Mouse (Mus musculus): ENCODE results near the gene Pax8. TPM values are rescaled to one million over a fixed set of nuclear protein-coding genes. Genes with fewer than 3 reads are reported as not detected.

Pax8 gene
- polyA plus RNA-seq, 1 experiment from 2014 or later: not detected

- no peak for ATAC-seq (ENCODE audit: insufficient number of reproducible peaks, low FRiP score, low TSS enrichment, low read depth)
Measured at GRCm38 (mm10) chr2:24440056-24440455, 35.3 kb downstream of the Pax8 start.

DNA sequence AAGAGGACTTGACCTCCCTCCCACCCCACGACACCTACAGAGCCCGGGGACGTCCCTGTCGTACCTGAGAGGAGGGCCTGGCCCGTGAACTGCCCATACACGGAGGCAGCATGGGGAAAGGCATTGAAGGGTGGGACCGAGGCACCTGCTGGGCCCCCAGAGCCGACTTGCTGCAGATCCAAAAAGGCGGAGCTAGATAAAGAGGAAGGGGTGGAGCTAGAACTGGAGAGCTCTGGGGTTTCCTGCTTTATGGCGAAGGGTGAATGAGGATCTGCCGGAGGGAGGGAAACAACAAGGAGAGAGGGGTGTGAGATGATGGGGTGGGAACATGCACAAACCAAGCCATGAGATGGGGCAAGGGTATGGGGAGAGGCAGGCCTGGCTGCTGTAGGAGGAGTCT lies 39.7 kb downstream of the Pax8 start:
- no peak overlapping the region for H3K9ac ChIP-seq (ENCODE audit: low read length)
- DNase-seq (ENCODE audit: low spot score) (no peak), ATAC-seq (ENCODE audit: insufficient number of reproducible peaks, low FRiP score, low TSS enrichment, low read depth) (no peak)
- no peak overlapping the region for H3K4me3 ChIP-seq (ENCODE audit: low read depth, low read length)
- 73% methylated on average over 11 of the region's 11 CpGs for WGBS
- H3K9me3 ChIP-seq (ENCODE audit: control insufficient read depth, low read length): no peaks in the 10 kb centered on the region
- H3K27ac ChIP-seq (replicated peaks; ENCODE audit: low read depth, low read length): no peak overlapping the region
- no peak overlapping the region for H3K4me2 ChIP-seq (ENCODE audit: low read depth, severe bottlenecking)
- no peaks in the 10 kb centered on the region for H3K4me1 ChIP-seq (ENCODE audit: control insufficient read depth, insufficient read depth, low read length)
- no peaks in the 10 kb centered on the region for H3K27me3 ChIP-seq (ENCODE audit: control insufficient read depth, insufficient read depth, low read length)
- H3K36me3 ChIP-seq (ENCODE audit: control insufficient read depth, insufficient read depth, low read length): no peaks in the 10 kb centered on the region

More at GRCm38 (mm10) chr2:24440056-24440455, 35.3 kb downstream of the Pax8 start:
- 77% methylated on average over 2 of the region's 2 CpGs for WGBS
- Histone ChIP-seq H3K4me1 (ENCODE audit: control insufficient read depth, insufficient read depth, low read length) (no peaks in the 10 kb centered on the region), H3K9me3 (ENCODE audit: control insufficient read depth, low read length) (no peaks in the 10 kb centered on the region), H3K4me3 (ENCODE audit: low read depth, low read length) (no peak overlapping the region), H3K27ac (replicated peaks; ENCODE audit: low read depth, low read length) (no peak overlapping the region), H3K9ac (ENCODE audit: low read length) (no peak overlapping the region), H3K27me3 (ENCODE audit: control insufficient read depth, insufficient read depth, low read length) (no peaks in the 10 kb centered on the region), H3K36me3 (ENCODE audit: control insufficient read depth, insufficient read depth, low read length) (no peaks in the 10 kb centered on the region), H3K4me2 (ENCODE audit: low read depth, severe bottlenecking) (no peak overlapping the region)
- no peak for DNase-seq (ENCODE audit: low spot score)

DNA sequence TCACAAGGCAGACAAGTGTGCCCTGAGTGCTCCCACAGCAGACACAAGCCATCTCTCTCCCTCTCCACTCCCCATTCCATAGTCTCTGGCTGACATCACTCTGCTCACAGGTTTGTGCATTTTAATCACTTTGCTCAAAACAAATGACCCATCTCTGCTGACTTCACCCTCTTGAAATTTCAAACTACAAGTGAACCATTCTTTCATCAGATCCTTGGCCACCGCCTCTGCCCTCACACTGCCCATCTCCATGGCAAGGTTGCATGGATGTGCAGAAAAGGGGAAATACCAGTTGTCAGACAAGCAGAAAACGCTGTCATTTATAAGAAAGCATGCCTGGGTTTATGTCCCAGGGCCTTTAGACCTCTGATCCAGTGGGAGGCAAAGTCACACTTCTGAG lies 40.7 kb downstream of the Pax8 start:
- no peak for DNase-seq (ENCODE audit: low spot score)
- WGBS: 84% methylated on average over 2 of the region's 2 CpGs
- Histone ChIP-seq H3K4me3 (ENCODE audit: low read depth, low read length) (no peak overlapping the region), H3K27ac (replicated peaks; ENCODE audit: low read depth, low read length) (no peak overlapping the region), H3K27me3 (ENCODE audit: control insufficient read depth, insufficient read depth, low read length) (no peaks in the 10 kb centered on the region), H3K9me3 (ENCODE audit: control insufficient read depth, low read length) (no peaks in the 10 kb centered on the region), H3K36me3 (ENCODE audit: control insufficient read depth, insufficient read depth, low read length) (no peaks in the 10 kb centered on the region), H3K4me2 (ENCODE audit: low read depth, severe bottlenecking) (no peak overlapping the region), H3K4me1 (ENCODE audit: control insufficient read depth, insufficient read depth, low read length) (no peaks in the 10 kb centered on the region), H3K9ac (ENCODE audit: low read length) (no peak overlapping the region)
- ATAC-seq (ENCODE audit: insufficient number of reproducible peaks, low FRiP score, low TSS enrichment, low read depth): no peak

- Histone ChIP-seq H3K9ac (ENCODE audit: low read length) (no peak overlapping the region), H3K4me1 (ENCODE audit: control insufficient read depth, insufficient read depth, low read length) (no peaks in the 10 kb centered on the region), H3K27me3 (ENCODE audit: control insufficient read depth, insufficient read depth, low read length) (no peaks in the 10 kb centered on the region), H3K36me3 (ENCODE audit: control insufficient read depth, insufficient read depth, low read length) (no peaks in the 10 kb centered on the region), H3K4me3 (ENCODE audit: low read depth, low read length) (no peak overlapping the region), H3K27ac (replicated peaks; ENCODE audit: low read depth, low read length) (no peak overlapping the region), H3K9me3 (ENCODE audit: control insufficient read depth, low read length) (no peaks in the 10 kb centered on the region), H3K4me2 (ENCODE audit: low read depth, severe bottlenecking) (no peak overlapping the region)
- no peak for DNase-seq (ENCODE audit: low spot score)
- 73% methylated on average over 4 of the region's 4 CpGs for WGBS
- no peak for ATAC-seq (ENCODE audit: insufficient number of reproducible peaks, low FRiP score, low TSS enrichment, low read depth)
Measured at GRCm38 (mm10) chr2:24429806-24430205, 45.6 kb downstream of the Pax8 start.

DNA sequence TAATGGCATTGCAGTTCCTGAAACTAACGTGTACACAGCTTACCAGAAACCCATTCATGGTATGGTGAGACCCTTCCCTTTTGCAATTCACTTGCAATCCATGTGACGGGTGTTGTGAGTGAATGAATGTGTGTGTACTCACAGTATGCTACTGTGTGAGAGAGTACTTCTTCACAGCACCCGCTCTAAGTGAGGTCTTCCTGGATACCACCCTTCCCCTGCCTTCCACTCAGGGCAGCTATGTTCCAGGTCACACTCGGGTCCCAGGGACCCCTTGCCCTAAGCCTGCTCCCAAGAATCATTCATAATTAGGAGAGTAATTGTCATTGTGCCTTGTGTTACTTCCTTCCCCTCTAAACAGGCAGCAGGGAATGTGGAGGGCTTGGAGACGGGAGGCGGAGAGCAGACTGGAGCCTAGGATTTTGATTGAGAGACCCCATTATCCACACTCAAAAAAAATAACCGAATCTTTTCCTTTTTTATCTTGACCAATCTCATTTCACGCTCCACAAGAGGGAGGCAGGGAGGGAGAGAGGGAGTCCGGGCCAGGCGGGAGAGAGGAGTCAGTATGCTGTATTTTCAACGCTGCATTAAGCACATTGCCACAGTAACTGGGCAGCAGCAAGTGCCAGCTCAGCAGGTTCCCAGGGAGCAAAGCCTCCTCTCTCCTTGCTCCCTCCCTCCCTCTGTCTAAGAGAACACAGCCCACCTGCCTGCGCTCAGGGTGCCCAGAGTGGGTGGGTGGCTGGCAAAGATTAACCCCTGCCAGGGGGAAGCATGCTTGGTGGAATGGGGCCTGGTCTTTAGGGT lies 47.3 kb downstream of the Pax8 start:
- Histone ChIP-seq H3K9ac (ENCODE audit: low read length) (no peak overlapping the region), H3K27me3 (ENCODE audit: control insufficient read depth, insufficient read depth, low read length) (no peaks in the 10 kb centered on the region), H3K4me2 (ENCODE audit: low read depth, severe bottlenecking) (no peak overlapping the region), H3K9me3 (ENCODE audit: control insufficient read depth, low read length) (no peaks in the 10 kb centered on the region), H3K36me3 (ENCODE audit: control insufficient read depth, insufficient read depth, low read length) (no peaks in the 10 kb centered on the region), H3K4me3 (ENCODE audit: low read depth, low read length) (no peak overlapping the region), H3K27ac (replicated peaks; ENCODE audit: low read depth, low read length) (no peak overlapping the region), H3K4me1 (ENCODE audit: control insufficient read depth, insufficient read depth, low read length) (no peaks in the 10 kb centered on the region)
- ATAC-seq (ENCODE audit: insufficient number of reproducible peaks, low FRiP score, low TSS enrichment, low read depth) (no peak), DNase-seq (ENCODE audit: low spot score) (no peak)
- WGBS: 58% methylated on average over 12 of the region's 12 CpGs

GRCm38 (mm10) chr2:24425630-24426029 lies 49.8 kb downstream of the Pax8 start:
- Histone ChIP-seq H3K36me3 (ENCODE audit: control insufficient read depth, insufficient read depth, low read length) (no peaks in the 10 kb centered on the region), H3K4me1 (ENCODE audit: control insufficient read depth, insufficient read depth, low read length) (no peaks in the 10 kb centered on the region), H3K27ac (replicated peaks; ENCODE audit: low read depth, low read length) (no peak overlapping the region), H3K9ac (ENCODE audit: low read length) (no peak overlapping the region), H3K27me3 (ENCODE audit: control insufficient read depth, insufficient read depth, low read length) (no peaks in the 10 kb centered on the region), H3K4me2 (ENCODE audit: low read depth, severe bottlenecking) (no peak overlapping the region), H3K9me3 (ENCODE audit: control insufficient read depth, low read length) (no peaks in the 10 kb centered on the region), H3K4me3 (ENCODE audit: low read depth, low read length) (no peak overlapping the region)
- 88% methylated on average over 2 of the region's 2 CpGs for WGBS
- DNase-seq (ENCODE audit: low spot score): no peak
- no peak for ATAC-seq (ENCODE audit: insufficient number of reproducible peaks, low FRiP score, low TSS enrichment, low read depth)

GRCm38 (mm10) chr2:24422815-24423214 lies 52.6 kb downstream of the Pax8 start:
- Histone ChIP-seq H3K4me3 (ENCODE audit: low read depth, low read length) (no peak overlapping the region), H3K9ac (ENCODE audit: low read length) (no peak overlapping the region), H3K27me3 (ENCODE audit: control insufficient read depth, insufficient read depth, low read length) (no peaks in the 10 kb centered on the region), H3K27ac (replicated peaks; ENCODE audit: low read depth, low read length) (no peak overlapping the region), H3K4me1 (ENCODE audit: control insufficient read depth, insufficient read depth, low read length) (no peaks in the 10 kb centered on the region), H3K4me2 (ENCODE audit: low read depth, severe bottlenecking) (no peak overlapping the region), H3K9me3 (ENCODE audit: control insufficient read depth, low read length) (no peaks in the 10 kb centered on the region), H3K36me3 (ENCODE audit: control insufficient read depth, insufficient read depth, low read length) (no peaks in the 10 kb centered on the region)
- DNase-seq (ENCODE audit: low spot score): no peak
- no peak for ATAC-seq (ENCODE audit: insufficient number of reproducible peaks, low FRiP score, low TSS enrichment, low read depth)
- 66% methylated on average over 3 of the region's 3 CpGs for WGBS

- H3K36me3 ChIP-seq (ENCODE audit: control insufficient read depth, insufficient read depth, low read length): no peaks in the 10 kb centered on the region
- H3K9ac ChIP-seq (ENCODE audit: low read length): no peak overlapping the region
- H3K27me3 ChIP-seq (ENCODE audit: control insufficient read depth, insufficient read depth, low read length): no peaks in the 10 kb centered on the region
- H3K4me1 ChIP-seq (ENCODE audit: control insufficient read depth, insufficient read depth, low read length): peaks cover 7% of the 10 kb centered on the region; the same call in 1 of the 2 replicates
- no peaks in the 10 kb centered on the region for H3K9me3 ChIP-seq (ENCODE audit: control insufficient read depth, low read length)
- H3K4me3 ChIP-seq (ENCODE audit: low read depth, low read length): no peak overlapping the region
- 84% methylated on average over 6 of the region's 6 CpGs for WGBS
- ATAC-seq (ENCODE audit: insufficient number of reproducible peaks, low FRiP score, low TSS enrichment, low read depth) (no peak), DNase-seq (ENCODE audit: low spot score) (no peak)
- no peak overlapping the region for H3K27ac ChIP-seq (replicated peaks; ENCODE audit: low read depth, low read length)
- no peak overlapping the region for H3K4me2 ChIP-seq (ENCODE audit: low read depth, severe bottlenecking)
Measured at GRCm38 (mm10) chr2:24421211-24421863, 54.1 kb downstream of the Pax8 start.
